Mouse (Mus musculus) bone marrow, adult 2 months (tissue): ENCODE measurements around the gene Rnd1. TPM values are rescaled to one million over a fixed set of nuclear protein-coding genes. Genes with fewer than 3 reads are reported as not detected.

Experiments used
- H3K27ac ChIP-seq: fragments of 200-500 bp; 2 replicates; pipeline ENCODE4 v1.5.1; 2012; ENCODE audit warnings: low read depth, mild to moderate bottlenecking, control low read depth, inconsistent platforms, low read length; ENCODE audit not compliant: control insufficient read depth, poor library complexity, insufficient read depth
- H3K4me1 ChIP-seq: fragments of 200-500 bp; 2 replicates; pipeline ENCODE4 v1.6.1; 2011; ENCODE audit warnings: low read length; ENCODE audit not compliant: control insufficient read depth, insufficient read depth
- H3K4me3 ChIP-seq: fragments of 200-500 bp; replicated peaks from 2 replicates; pipeline ENCODE3; 2011; ENCODE audit warnings: mild to moderate bottlenecking, low read depth, low read length, control low read depth; ENCODE audit not compliant: control insufficient read depth
- CTCF ChIP-seq: fragments of 200-500 bp; IDR thresholded peaks from 2 replicates; pipeline ENCODE4 v1.5.1; 2011; ENCODE audit warnings: low read length, control low read depth; ENCODE audit not compliant: control insufficient read depth, insufficient read depth
- POLR2A ChIP-seq: fragments of 200-500 bp; IDR thresholded peaks from 2 replicates; pipeline ENCODE4 v1.6.1; 2011; ENCODE audit warnings: low read depth, mild to moderate bottlenecking, control low read depth, low read length, borderline replicate concordance; ENCODE audit not compliant: control insufficient read depth
- WGBS: fragments of 180-500 bp; shearing (Covaris S2); methylation state at CpG from one replicate; pipeline ENCODE4 v1.1.7; 2018; 5-methylcytosine and 5-hydroxymethylcytosine counted together
- polyA plus RNA-seq: library from polyadenylated mRNA; stranded (reverse); fragments of >200 nt; gene quantifications from 2 replicates; pipeline ENCODE4 v1.2.4, GENCODE M21; 2011; ENCODE audit warnings: low replicate concordance; ENCODE audit not compliant: missing spikeins, insufficient read depth, insufficient read length

Rnd1 gene
- polyA plus RNA-seq, 1 experiment, result 2.3 TPM

DNA sequence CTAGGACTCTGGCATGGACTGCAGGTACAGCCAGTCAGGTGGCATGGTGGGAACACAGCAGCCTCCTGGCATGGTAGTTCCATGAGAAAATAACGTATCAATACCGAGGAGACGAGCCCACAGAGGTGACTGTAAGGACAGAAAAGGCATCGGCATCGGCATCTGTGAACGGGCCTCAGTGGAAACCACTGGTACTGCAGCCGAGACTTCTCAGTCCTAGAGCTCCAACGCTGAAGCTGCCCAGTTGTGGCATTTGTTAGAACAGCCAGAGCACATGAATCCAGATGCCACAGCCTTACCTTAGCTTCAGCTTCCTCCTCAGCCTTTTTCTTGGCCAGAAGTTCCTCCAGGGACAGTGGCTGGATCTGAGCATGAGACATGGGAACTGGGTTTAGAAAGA is 25.1 kb downstream of the Rnd1 start:
- TF ChIP-seq CTCF, result no peak
- TF ChIP-seq POLR2A, result no peak
- no peak overlapping the region for H3K27ac ChIP-seq
- no peaks in the 10 kb centered on the region for H3K4me1 ChIP-seq
- H3K4me3 ChIP-seq, result no peak overlapping the region
- 92% methylated on average over 8 of the region's 8 CpGs for WGBS

DNA sequence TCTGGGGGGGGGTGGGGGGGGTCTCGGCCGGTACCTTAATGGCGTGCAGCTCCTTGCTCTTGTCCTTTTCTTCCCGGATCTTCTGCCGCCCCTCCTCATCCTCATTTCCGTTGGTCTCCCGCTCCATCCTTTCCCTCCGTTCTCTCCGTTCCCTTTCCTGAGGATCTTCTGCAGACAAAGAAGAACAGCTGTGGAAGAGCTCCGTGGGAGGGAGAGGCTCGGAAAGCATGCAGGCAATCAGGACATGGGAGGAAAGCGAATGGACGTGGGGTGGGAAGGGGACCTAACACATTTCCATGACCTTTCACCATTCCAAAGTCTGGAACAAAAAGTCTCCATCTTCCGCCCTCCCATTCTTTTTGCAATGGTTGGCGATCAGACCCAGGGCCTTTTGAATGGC is 25.8 kb downstream of the Rnd1 start:
- H3K27ac ChIP-seq, result no peak overlapping the region
- no peak for TF ChIP-seq CTCF
- TF ChIP-seq POLR2A, result no peak
- H3K4me1 ChIP-seq, result no peaks in the 10 kb centered on the region
- no peak overlapping the region for H3K4me3 ChIP-seq
- WGBS, result 94% methylated on average over 15 of the region's 15 CpGs

DNA sequence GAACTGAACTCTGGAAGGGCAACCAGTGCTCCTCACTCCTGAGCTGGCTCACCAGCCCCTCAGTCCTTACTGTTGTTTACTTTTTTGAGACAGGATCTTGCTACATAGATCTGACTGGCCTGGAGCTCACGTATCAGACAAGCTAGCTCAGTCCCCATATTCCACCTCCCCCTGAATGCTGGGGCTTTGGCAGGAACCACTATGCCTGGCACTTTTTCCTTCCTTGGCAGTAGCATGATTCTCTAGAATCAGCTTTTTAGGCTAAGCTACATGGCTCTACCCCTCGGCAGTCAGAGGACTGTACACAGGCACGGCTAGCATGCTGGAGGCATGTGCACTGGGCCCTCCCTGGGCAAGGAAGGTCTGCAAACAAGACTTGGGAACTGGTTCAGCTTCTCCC is 29.2 kb downstream of the Rnd1 start:
- Histone ChIP-seq H3K4me1 (no peaks in the 10 kb centered on the region), H3K4me3 (no peak overlapping the region), H3K27ac (no peak overlapping the region)
- 94% methylated on average over 3 of the region's 3 CpGs for WGBS
- TF ChIP-seq POLR2A, result no peak
- TF ChIP-seq CTCF, result no peak

DNA sequence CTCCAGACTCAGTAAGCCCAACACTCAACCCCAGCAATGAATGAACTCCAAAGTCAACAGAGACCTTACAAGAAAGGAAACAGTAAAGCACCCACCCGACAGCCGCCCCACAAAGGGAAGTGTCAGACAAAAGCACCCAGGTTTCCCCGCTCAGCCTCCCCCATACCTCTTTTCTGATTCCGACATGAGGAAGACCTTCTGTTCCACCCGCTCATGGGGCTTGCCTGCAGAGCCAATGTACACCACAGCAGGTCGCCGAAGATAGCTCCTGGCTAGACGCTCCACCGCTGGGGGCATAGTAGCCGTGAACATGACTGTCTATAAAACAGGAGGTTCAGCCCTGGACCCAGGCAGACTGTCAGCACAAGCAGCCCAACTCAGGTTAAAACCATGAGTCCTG is 30.0 kb downstream of the Rnd1 start:
- 92% methylated on average over 10 of the region's 10 CpGs for WGBS
- Histone ChIP-seq H3K4me3 (no peak overlapping the region), H3K27ac (no peak overlapping the region), H3K4me1 (no peaks in the 10 kb centered on the region)
- TF ChIP-seq CTCF (no peak), POLR2A (no peak)

DNA sequence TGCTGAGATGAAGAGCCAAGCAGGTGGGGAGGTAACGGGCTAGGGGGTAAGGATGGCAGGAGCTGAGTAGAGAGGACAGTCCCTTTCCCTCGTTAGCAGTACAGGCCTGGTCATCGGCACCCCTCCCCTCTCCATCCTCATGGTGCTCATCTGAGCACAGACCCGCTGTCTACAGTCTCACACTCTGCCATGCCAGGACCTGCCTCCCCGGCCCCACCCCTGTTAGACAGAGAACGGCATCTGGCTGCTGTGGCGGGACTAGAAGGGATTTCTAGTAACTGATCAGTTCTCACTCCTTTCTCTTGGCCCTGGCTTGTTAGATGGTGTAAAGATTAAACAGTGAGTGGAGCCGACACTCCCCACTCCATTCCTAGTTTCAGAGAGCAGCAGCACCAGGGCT is 30.5 kb downstream of the Rnd1 start:
- 92% methylated on average over 8 of the region's 8 CpGs for WGBS
- no peak overlapping the region for H3K4me3 ChIP-seq
- H3K4me1 ChIP-seq, result no peaks in the 10 kb centered on the region
- H3K27ac ChIP-seq, result no peak overlapping the region
- TF ChIP-seq POLR2A (no peak), CTCF (no peak)

DNA sequence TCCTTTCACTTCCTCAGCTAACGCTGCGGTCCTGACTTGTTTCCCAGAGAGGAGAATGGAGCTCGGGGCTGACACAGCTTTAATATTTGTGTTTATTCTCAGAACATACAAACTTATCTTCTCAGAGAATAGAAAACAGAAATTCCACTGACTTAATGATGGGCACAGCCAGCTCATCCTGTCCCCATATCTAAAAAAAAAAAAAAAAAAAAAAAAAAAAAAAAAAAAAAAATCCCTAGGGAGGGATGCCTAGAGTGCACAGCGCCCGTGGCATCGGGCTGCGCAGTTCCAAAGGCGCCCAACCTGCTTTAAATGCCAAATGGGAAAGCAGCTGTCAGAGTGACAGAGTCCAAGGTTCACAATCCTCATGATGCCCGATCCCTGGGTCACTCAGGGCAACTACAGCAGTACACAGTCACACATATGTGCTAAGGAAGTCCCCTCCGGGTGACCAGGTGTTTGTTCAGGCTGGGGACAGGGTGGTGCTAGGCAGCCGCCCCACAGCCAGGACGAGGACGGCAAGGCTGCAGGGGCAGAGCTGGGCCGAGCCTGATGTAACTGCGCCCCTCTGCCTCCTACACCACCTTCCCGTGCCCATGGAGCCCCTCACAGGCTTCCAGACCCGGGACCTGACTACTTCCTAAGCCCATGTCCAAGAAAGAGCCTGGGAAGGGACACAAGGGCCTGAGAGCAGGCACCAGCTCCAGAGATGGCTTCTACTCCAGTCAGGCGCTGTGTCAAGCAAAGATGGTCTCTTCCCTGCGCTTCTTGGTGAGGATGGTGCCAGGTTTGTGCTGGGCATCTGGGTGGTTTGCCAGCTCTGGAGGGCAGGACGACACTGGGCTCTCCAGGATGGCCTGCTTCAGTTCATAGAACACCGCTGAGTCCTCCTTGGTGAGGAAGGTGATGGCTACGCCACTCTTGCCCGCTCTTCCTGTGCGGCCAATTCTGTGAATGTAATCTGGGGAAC is 31.9 kb downstream of the Rnd1 start:
- WGBS, result 90% methylated on average over 24 of the region's 24 CpGs
- TF ChIP-seq POLR2A (no peak), CTCF (no peak)
- no peak overlapping the region for H3K4me3 ChIP-seq
- H3K27ac ChIP-seq, result no peak overlapping the region
- no peaks in the 10 kb centered on the region for H3K4me1 ChIP-seq

DNA sequence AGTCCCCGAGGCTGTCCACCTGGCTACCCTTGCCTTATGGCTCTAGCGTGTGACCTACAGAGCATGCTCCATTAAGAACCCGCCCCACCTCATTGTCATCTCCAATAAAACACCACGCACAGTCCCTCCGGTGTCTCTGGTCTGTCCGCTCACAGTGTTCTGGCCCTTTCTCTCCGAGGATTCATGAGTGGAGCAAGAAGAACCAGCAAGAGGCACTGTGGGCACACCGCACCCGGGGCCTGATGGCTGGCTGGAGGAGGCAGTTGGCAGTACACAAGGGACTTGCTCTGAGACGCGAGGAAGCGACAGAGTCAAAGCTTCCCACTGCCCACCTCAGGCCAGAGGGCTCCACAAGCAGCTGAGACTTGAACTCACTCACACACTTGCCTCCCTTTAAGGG is 32.9 kb downstream of the Rnd1 start:
- Histone ChIP-seq H3K27ac (no peak overlapping the region), H3K4me1 (no peaks in the 10 kb centered on the region), H3K4me3 (no peak overlapping the region)
- no peak for TF ChIP-seq CTCF
- no peak for TF ChIP-seq POLR2A
- 88% methylated on average over 12 of the region's 12 CpGs for WGBS

DNA sequence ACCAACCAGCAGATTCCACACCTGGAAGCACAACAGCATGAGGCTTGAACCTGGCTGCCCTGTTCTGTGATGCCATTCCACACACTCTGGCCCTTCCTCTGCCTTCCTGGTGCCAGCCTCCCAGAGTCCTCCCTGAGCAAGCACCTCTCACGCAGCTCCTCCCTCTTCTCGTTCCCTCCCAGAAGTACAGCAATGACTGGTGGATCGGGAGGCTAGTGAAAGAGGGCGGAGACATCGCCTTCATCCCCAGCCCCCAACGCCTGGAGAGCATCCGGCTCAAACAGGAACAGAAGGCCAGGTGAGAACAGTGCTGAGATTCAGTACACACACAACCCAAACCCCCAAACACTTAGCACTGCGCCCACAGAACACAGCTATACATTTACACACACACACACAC is 37.1 kb downstream of the Rnd1 start:
- TF ChIP-seq POLR2A, result no peak
- TF ChIP-seq CTCF, result no peak
- WGBS, result 32% methylated on average over 8 of the region's 8 CpGs
- no peaks in the 10 kb centered on the region for H3K4me1 ChIP-seq
- no peak overlapping the region for H3K27ac ChIP-seq
- no peak overlapping the region for H3K4me3 ChIP-seq
